Mouse (Mus musculus): ENCODE data around the gene Prkce.

- no peak for TF ChIP-seq CTCF (IDR thresholded peaks at IDR 0.05; ENCODE audit: borderline replicate concordance, extremely low read depth, insufficient read depth, insufficient read length)
- TF ChIP-seq POLR2A (IDR thresholded peaks at IDR 0.05; ENCODE audit: borderline replicate concordance, extremely low read depth, insufficient read depth, insufficient read length, poor library complexity, severe bottlenecking), result no peak
These were observed 86.7 kb downstream of the Prkce start for GRCm38 (mm10) chr17:86254285-86254684.

Data from brain, embryonic 14.5 days (tissue).